ENCODE assay signal across 22 mouse cellular contexts in genomic region chr12:53781850-53782552, GRCm38 (mm10).
A peak's percentile ranks its signal among the peaks of the same experiment; 100 is the strongest.
DNase-seq lines count a peak whose midpoint lies in the region; ATAC-seq and TF ChIP-seq lines count a peak whose summit lies in the region.
"Had no signal": no experiment of that assay in that cellular context is flagged by ENCODE, and none has a peak within 500 bp of the region (broad histone marks: within the 10 kb centered on the region; RNA-seq: fewer than 3 reads in every experiment).

No protein-coding gene starts in this region.

- H3K9me3 ChIP-seq in embryonic facial prominence, embryonic 13.5 days: no peaks in the 10 kb centered on the region
- no peaks in the 10 kb centered on the region for H3K9me3 ChIP-seq in embryonic facial prominence, embryonic 10.5 days
- H3K9me3 ChIP-seq in midbrain, embryonic 11.5 days (ENCODE audit: control insufficient read depth, low read length): no peaks in the 10 kb centered on the region
- no peaks in the 10 kb centered on the region for H3K9me3 ChIP-seq in midbrain, embryonic 15.5 days
- H3K9me3 ChIP-seq: heart, embryonic 15.5 days; liver, embryonic 13.5 days; neural tube, embryonic 12.5 days had no signal

- no peaks in the 10 kb centered on the region for H3K36me3 ChIP-seq in embryonic facial prominence, embryonic 13.5 days
- no peaks in the 10 kb centered on the region for H3K36me3 ChIP-seq in embryonic facial prominence, embryonic 10.5 days (replicated peaks)
- no peaks in the 10 kb centered on the region for H3K36me3 ChIP-seq in midbrain, embryonic 11.5 days (ENCODE audit: control insufficient read depth, insufficient read depth, low read length)
- no peaks in the 10 kb centered on the region for H3K36me3 ChIP-seq in midbrain, embryonic 15.5 days (replicated peaks)
- no peaks in the 10 kb centered on the region for H3K36me3 ChIP-seq in myocyte (ENCODE audit: control insufficient read depth, insufficient read depth)
- H3K36me3 ChIP-seq: heart, embryonic 15.5 days; liver, embryonic 13.5 days; neural tube, embryonic 12.5 days had no signal

- no peak for DNase-seq in embryonic facial prominence, embryonic 10.5 days (ENCODE audit: low spot score)
- peak; percentile 87 for DNase-seq in midbrain, embryonic 11.5 days (ENCODE audit: low spot score, missing footprints)
- peak; percentile 28 for DNase-seq in NIH3T3 (ENCODE audit: low read depth)
- DNase-seq: adrenal gland, adult 8-10 months; cerebellum, adult 9-10 months; gastrocnemius, postnatal 25 days; kidney, adult 2 months; kidney, postnatal 14 days; left cerebral cortex, postnatal 4 days; liver, embryonic 13.5 days; lung, embryonic 14.5 days; lung, postnatal 36 days; spleen, adult 18-20 months; thymus, postnatal 25 days had no signal

- no peak overlapping the region for H3ac ChIP-seq in myocyte (ENCODE audit: control insufficient read depth, insufficient read length)

- H3K4me3 ChIP-seq in embryonic facial prominence, embryonic 13.5 days: no peak overlapping the region
- H3K4me3 ChIP-seq in embryonic facial prominence, embryonic 10.5 days: no peak overlapping the region
- H3K4me3 ChIP-seq in midbrain, embryonic 11.5 days (ENCODE audit: low read depth, low read length): no peak overlapping the region
- no peak overlapping the region for H3K4me3 ChIP-seq in midbrain, embryonic 15.5 days
- no peak overlapping the region for H3K4me3 ChIP-seq in myocyte
- H3K4me3 ChIP-seq: heart, embryonic 15.5 days; liver, embryonic 13.5 days; neural tube, embryonic 12.5 days had no signal

- no peaks in the 10 kb centered on the region for H3K79me2 ChIP-seq in myocyte (ENCODE audit: control insufficient read depth, insufficient read depth)

- H3K9ac ChIP-seq in embryonic facial prominence, embryonic 13.5 days: no peak overlapping the region
- no peak overlapping the region for H3K9ac ChIP-seq in midbrain, embryonic 11.5 days (ENCODE audit: low read length)
- H3K9ac ChIP-seq in midbrain, embryonic 15.5 days: no peak overlapping the region
- H3K9ac ChIP-seq: heart, embryonic 15.5 days; liver, embryonic 13.5 days; lung, embryonic 14.5 days; neural tube, embryonic 12.5 days had no signal

- peaks cover 16% of the 10 kb centered on the region for H3K4me1 ChIP-seq in embryonic facial prominence, embryonic 13.5 days
- peaks cover 12% of the 10 kb centered on the region for H3K4me1 ChIP-seq in embryonic facial prominence, embryonic 10.5 days
- peaks cover 11% of the 10 kb centered on the region for H3K4me1 ChIP-seq in midbrain, embryonic 11.5 days (ENCODE audit: control insufficient read depth, insufficient read depth, low read length)
- H3K4me1 ChIP-seq in midbrain, embryonic 15.5 days: peaks cover 19% of the 10 kb centered on the region
- H3K4me1 ChIP-seq: heart, embryonic 15.5 days; liver, embryonic 13.5 days had no signal

- no peaks in the 10 kb centered on the region; the same call in 1 of the 2 replicates for H3K27me3 ChIP-seq in embryonic facial prominence, embryonic 13.5 days
- H3K27me3 ChIP-seq in embryonic facial prominence, embryonic 10.5 days (replicated peaks; ENCODE audit: low read depth, poor library complexity, severe bottlenecking): no peaks in the 10 kb centered on the region
- no peaks in the 10 kb centered on the region for H3K27me3 ChIP-seq in midbrain, embryonic 11.5 days (ENCODE audit: control insufficient read depth, insufficient read depth, low read length)
- no peaks in the 10 kb centered on the region for H3K27me3 ChIP-seq in midbrain, embryonic 15.5 days (replicated peaks)
- no peaks in the 10 kb centered on the region for H3K27me3 ChIP-seq in myocyte (ENCODE audit: control insufficient read depth, insufficient read depth, insufficient read length)
- H3K27me3 ChIP-seq: heart, embryonic 15.5 days; liver, embryonic 13.5 days; neural tube, embryonic 12.5 days; Patski had no signal

- H3K27ac ChIP-seq in embryonic facial prominence, embryonic 13.5 days: no peak overlapping the region
- no peak overlapping the region for H3K27ac ChIP-seq in embryonic facial prominence, embryonic 10.5 days (replicated peaks)
- no peak overlapping the region for H3K27ac ChIP-seq in midbrain, embryonic 11.5 days (ENCODE audit: low read depth, low read length)
- H3K27ac ChIP-seq in midbrain, embryonic 15.5 days: no peak overlapping the region
- H3K27ac ChIP-seq: heart, embryonic 15.5 days; liver, embryonic 13.5 days; neural tube, embryonic 12.5 days had no signal

- ATAC-seq in embryonic facial prominence, embryonic 13.5 days (ENCODE audit: insufficient number of reproducible peaks, insufficient read depth, low FRiP score, low TSS enrichment, low read depth): no peak
- ATAC-seq in midbrain, embryonic 11.5 days (ENCODE audit: low FRiP score): no peak
- ATAC-seq in midbrain, embryonic 15.5 days (replicated peaks): no peak
- ATAC-seq in CD4-positive, CD25-positive, alpha-beta regulatory T cell, adult 4 months: no peak
- ATAC-seq: inflammation-experienced regulatory T-cells, adult 6 months; Patski had no signal

- WGBS in embryonic facial prominence, embryonic 13.5 days: 27% methylated on average over 11 of the region's 11 CpGs
- WGBS in embryonic facial prominence, embryonic 10.5 days: 71% methylated on average over 11 of the region's 11 CpGs
- WGBS in midbrain, embryonic 11.5 days: 50% methylated on average over 11 of the region's 11 CpGs
- 33% methylated on average over 11 of the region's 11 CpGs for WGBS in midbrain, embryonic 15.5 days

- TF ChIP-seq POLR2A in myocyte (IDR thresholded peaks at IDR 0.05; ENCODE audit: insufficient read length, low read depth): no peak

- peak overlapping the region; percentile 27; the same call in 1 of the 2 replicates for H3K4me2 ChIP-seq in embryonic facial prominence, embryonic 13.5 days
- H3K4me2 ChIP-seq in midbrain, embryonic 11.5 days: no peak overlapping the region
- no peak overlapping the region for H3K4me2 ChIP-seq in midbrain, embryonic 15.5 days
- peak overlapping the region; percentile 82 for H3K4me2 ChIP-seq in myocyte (ENCODE audit: low read depth)
- H3K4me2 ChIP-seq: heart, embryonic 15.5 days; liver, embryonic 13.5 days; lung, embryonic 14.5 days; neural tube, embryonic 12.5 days had no signal

TF ChIP-seq in myocyte, 11 proteins besides CTCF, POLR2A, EP300 and RAD21:
- TF ChIP-seq MYOD1 (IDR thresholded peaks at IDR 0.05; ENCODE audit: control insufficient read depth in 1 of 3, insufficient read length in 2 of 3, low read depth in 2 of 3) (peak in 2 of 3 experiments; percentile 9 to 65), USF1 (IDR thresholded peaks at IDR 0.05; ENCODE audit: low read depth) (no peak), TCF3 (IDR thresholded peaks at IDR 0.05; ENCODE audit: insufficient read length, low read depth) (no peak)

Comparison
In these comparisons a context has a peak if more than half of its experiments do, and no peak if none do; other contexts are left out.
1. H3K4me2 ChIP-seq: peak in embryonic facial prominence, embryonic 13.5 days (single experiment) and myocyte (single experiment); none in midbrain, embryonic 11.5 days (single experiment) and midbrain, embryonic 15.5 days (single experiment).